Mouse (Mus musculus) heart, embryonic 10.5 days (tissue): ENCODE results near the gene Tnnc2. TPM values are rescaled to one million over a fixed set of nuclear protein-coding genes. Genes with fewer than 3 reads are reported as not detected.

Experiments used
- DNase-seq: peaks from one replicate; pipeline ENCODE4 v3.0.0-alpha.2; 2017; ENCODE audit warnings: low spot score
- H3K27ac ChIP-seq: fragments of 300-500 bp; sonication (generic); 2 replicates; pipeline ENCODE4 v1.5.1; 2016; ENCODE audit warnings: mild to moderate bottlenecking
- H3K27me3 ChIP-seq: fragments of 300-500 bp; sonication (generic); 2 replicates; pipeline ENCODE4 v1.6.1; 2016; ENCODE audit warnings: mild to moderate bottlenecking; ENCODE audit not compliant: poor library complexity, insufficient read depth, severe bottlenecking
- H3K36me3 ChIP-seq: fragments of 300-500 bp; sonication (generic); 2 replicates; pipeline ENCODE4 v1.6.1; 2016; ENCODE audit warnings: mild to moderate bottlenecking, moderate library complexity
- H3K4me1 ChIP-seq: fragments of 300-500 bp; sonication (generic); 2 replicates; pipeline ENCODE4 v1.6.1; 2016; ENCODE audit warnings: mild to moderate bottlenecking
- H3K4me3 ChIP-seq: fragments of 300-500 bp; sonication (generic); 2 replicates; pipeline ENCODE4 v1.5.1; 2016; ENCODE audit warnings: mild to moderate bottlenecking, moderate library complexity
- H3K9me3 ChIP-seq: fragments of 300-500 bp; sonication (generic); 2 replicates; pipeline ENCODE4 v1.6.1; 2016; ENCODE audit warnings: mild to moderate bottlenecking, moderate library complexity
- WGBS: fragments of 180-500 bp; shearing (Covaris S2); methylation state at CpG from one replicate; pipeline ENCODE4 v1.1.7; 2016; 5-methylcytosine and 5-hydroxymethylcytosine counted together
- polyA plus RNA-seq: library from polyadenylated mRNA; unstranded; fragments of >200 nt; fragmentation: Nextera tagmentation; extraction: Ambion mirVana; gene quantifications from 2 replicates; pipeline ENCODE4 v1.2.1, GENCODE M21; 2016

Gene Tnnc2
- polyA plus RNA-seq, 1 experiment from 2014 or later: 0.67 TPM

DNA sequence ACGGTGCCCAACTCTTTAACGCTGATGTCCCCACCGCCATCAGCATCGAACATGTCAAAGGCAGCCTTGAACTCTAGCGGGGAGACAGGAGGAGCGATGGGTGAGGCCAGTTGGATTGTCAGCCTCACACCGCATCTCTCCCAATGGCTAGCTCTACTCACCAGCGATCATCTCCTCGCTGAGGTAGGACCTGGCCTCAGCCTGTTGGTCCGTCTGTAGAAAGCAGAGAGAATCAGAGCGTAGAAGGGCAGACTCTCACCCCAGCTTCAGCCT is 1.8 kb downstream of the Tnnc2 start:
- WGBS: 90% methylated on average over 11 of the region's 11 CpGs
- peaks cover 22% of the 10 kb centered on the region for H3K27me3 ChIP-seq
- H3K36me3 ChIP-seq: peaks cover 4% of the 10 kb centered on the region
- H3K4me1 ChIP-seq: no peaks in the 10 kb centered on the region; the same call in 1 of the 2 replicates
- H3K27ac ChIP-seq: no peak overlapping the region
- no peak overlapping the region for H3K4me3 ChIP-seq
- no peaks in the 10 kb centered on the region for H3K9me3 ChIP-seq
- no peak for DNase-seq

DNA sequence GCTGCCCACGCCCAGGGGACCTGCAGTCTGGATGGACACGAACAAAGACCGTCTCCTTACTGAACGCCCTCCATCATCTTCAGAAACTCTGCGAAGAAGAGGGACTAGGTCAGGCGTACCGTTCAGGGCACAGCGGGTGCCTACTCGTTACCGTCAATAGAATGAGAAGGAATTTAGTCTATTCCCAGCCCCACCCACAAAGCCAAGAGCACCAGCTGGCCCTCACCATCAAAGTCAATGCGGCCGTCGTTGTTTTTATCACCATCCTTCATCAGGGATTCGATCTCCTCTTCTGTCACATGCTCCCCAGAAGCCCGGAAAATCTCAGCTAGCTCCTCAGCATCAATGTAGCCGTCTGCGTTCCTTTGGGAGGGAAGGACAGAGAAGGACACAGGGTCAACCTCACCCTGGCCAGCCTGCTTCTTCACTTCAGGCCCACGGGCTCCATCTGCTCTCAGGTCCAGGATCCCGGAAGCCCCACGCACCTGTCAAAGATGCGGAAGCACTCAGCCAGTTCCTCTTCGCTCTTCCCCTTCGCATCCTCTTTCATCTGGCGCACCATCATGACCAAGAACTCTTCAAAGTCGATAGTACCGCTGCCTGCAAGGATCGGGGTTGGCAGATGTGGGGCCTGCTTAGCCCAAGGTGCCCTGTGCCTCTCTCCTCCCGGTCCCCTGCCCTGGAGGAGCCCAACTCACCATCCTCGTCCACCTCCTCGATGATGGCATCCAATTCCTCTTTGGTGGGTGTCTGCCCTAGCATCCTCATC is 2.3 kb downstream of the Tnnc2 start:
- 74% methylated on average over 30 of the region's 30 CpGs for WGBS
- peak; percentile 70 for DNase-seq
- Histone ChIP-seq H3K36me3 (peaks cover 9% of the 10 kb centered on the region), H3K4me3 (no peak overlapping the region), H3K4me1 (no peaks in the 10 kb centered on the region; the same call in 1 of the 2 replicates), H3K27ac (no peak overlapping the region), H3K9me3 (no peaks in the 10 kb centered on the region), H3K27me3 (peaks cover 22% of the 10 kb centered on the region)

GRCm38 (mm10) chr2:164776801-164777200 is 3.0 kb downstream of the Tnnc2 start:
- no peak overlapping the region for H3K4me3 ChIP-seq
- no peak overlapping the region for H3K27ac ChIP-seq
- H3K36me3 ChIP-seq: peaks cover 15% of the 10 kb centered on the region
- peak; percentile 74 for DNase-seq
- peaks cover 6% of the 10 kb centered on the region for H3K4me1 ChIP-seq
- H3K27me3 ChIP-seq: peaks cover 22% of the 10 kb centered on the region
- 50% methylated on average over 17 of the region's 17 CpGs for WGBS
- H3K9me3 ChIP-seq: no peaks in the 10 kb centered on the region

- DNase-seq: no peak
- 81% methylated on average over 6 of the region's 6 CpGs for WGBS
- H3K27me3 ChIP-seq: peaks cover 22% of the 10 kb centered on the region
- no peaks in the 10 kb centered on the region for H3K9me3 ChIP-seq
- H3K27ac ChIP-seq: no peak overlapping the region
- peaks cover 22% of the 10 kb centered on the region for H3K36me3 ChIP-seq
- H3K4me1 ChIP-seq: peaks cover 13% of the 10 kb centered on the region
- H3K4me3 ChIP-seq: no peak overlapping the region
Observed at GRCm38 (mm10) chr2:164776130-164776529, 3.6 kb downstream of the Tnnc2 start.

DNA sequence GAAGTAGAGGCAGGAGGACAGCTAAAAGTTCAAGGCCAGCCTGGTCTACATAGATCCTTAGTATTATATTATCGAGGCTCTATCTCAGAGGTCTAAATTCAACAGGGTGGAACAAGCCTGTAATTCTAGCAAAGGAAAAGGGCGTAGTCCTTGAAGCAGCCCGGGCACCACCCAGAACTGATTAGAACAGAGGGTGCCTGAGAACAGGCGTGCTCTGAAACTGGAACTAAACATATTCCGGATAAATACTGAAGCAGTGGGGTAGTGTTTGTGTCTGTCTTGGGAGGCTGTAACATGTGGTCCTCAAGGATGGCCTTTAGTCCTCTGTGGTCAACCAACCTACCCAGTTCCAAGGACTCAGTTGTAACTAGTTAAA is 5.8 kb downstream of the Tnnc2 start:
- Histone ChIP-seq H3K4me1 (peaks cover 21% of the 10 kb centered on the region), H3K9me3 (no peaks in the 10 kb centered on the region), H3K27me3 (peaks cover 22% of the 10 kb centered on the region), H3K36me3 (peaks cover 25% of the 10 kb centered on the region), H3K27ac (no peak overlapping the region), H3K4me3 (no peak overlapping the region)
- WGBS: 69% methylated on average over 5 of the region's 5 CpGs
- DNase-seq: no peak

- H3K4me3 ChIP-seq: no peak overlapping the region
- H3K9me3 ChIP-seq: no peaks in the 10 kb centered on the region
- no peak for DNase-seq
- H3K27me3 ChIP-seq: peaks cover 21% of the 10 kb centered on the region
- H3K36me3 ChIP-seq: peaks cover 25% of the 10 kb centered on the region
- peaks cover 21% of the 10 kb centered on the region for H3K4me1 ChIP-seq
- H3K27ac ChIP-seq: no peak overlapping the region
- WGBS: 76% methylated on average over 14 of the region's 14 CpGs
Observed at GRCm38 (mm10) chr2:164773229-164773988, 6.4 kb downstream of the Tnnc2 start.

DNA sequence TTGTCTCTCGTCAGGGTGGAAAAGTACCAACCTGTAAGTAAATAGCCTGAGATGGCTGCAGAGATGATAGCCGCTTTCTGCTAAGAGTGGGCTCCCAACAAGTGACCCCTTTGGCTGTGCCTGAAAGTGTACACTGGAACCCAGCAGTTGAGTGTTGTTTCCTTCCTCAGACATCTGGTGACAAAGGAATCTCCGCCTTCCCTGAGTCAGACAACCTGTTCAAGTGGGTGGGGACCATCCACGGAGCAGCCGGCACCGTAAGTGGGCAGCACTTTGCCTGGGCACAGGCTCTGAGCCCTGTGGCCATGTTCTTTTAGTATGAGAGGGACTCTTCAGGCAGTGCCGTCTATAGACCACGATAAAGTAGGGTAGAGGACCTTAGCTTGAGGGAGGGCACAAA is 8.6 kb downstream of the Tnnc2 start:
- Histone ChIP-seq H3K4me1 (peaks cover 21% of the 10 kb centered on the region), H3K27me3 (no peaks in the 10 kb centered on the region), H3K9me3 (no peaks in the 10 kb centered on the region), H3K4me3 (peak overlapping the region; percentile 89), H3K27ac (peak overlapping the region; percentile 97), H3K36me3 (peaks cover 47% of the 10 kb centered on the region)
- DNase-seq: no peak
- WGBS: 77% methylated on average over 8 of the region's 8 CpGs

DNA sequence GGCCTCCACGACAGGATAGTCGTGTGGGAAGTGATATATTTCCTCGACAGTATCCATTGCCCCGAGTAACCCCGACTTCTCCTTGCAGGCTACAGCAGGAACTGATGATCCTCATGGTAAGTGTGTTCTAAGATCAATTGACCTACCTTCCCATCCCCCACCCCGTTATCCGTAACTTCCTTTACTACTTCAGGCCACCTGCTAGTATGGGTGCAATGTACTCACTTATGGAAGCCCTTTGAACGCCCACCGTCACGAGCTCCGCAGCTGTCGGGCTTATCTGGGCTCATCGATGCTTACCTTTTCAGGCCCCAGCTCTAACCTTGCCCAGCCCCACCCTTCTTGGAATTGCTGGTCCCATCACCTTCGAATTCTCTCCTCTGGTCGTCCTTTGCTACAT is 9.5 kb downstream of the Tnnc2 start:
- Histone ChIP-seq H3K27me3 (no peaks in the 10 kb centered on the region), H3K27ac (peak overlapping the region; percentile 97), H3K9me3 (no peaks in the 10 kb centered on the region), H3K4me1 (peaks cover 21% of the 10 kb centered on the region), H3K36me3 (peaks cover 55% of the 10 kb centered on the region), H3K4me3 (peak overlapping the region; percentile 89)
- DNase-seq: no peak
- 4% methylated on average over 15 of the region's 15 CpGs for WGBS

DNA sequence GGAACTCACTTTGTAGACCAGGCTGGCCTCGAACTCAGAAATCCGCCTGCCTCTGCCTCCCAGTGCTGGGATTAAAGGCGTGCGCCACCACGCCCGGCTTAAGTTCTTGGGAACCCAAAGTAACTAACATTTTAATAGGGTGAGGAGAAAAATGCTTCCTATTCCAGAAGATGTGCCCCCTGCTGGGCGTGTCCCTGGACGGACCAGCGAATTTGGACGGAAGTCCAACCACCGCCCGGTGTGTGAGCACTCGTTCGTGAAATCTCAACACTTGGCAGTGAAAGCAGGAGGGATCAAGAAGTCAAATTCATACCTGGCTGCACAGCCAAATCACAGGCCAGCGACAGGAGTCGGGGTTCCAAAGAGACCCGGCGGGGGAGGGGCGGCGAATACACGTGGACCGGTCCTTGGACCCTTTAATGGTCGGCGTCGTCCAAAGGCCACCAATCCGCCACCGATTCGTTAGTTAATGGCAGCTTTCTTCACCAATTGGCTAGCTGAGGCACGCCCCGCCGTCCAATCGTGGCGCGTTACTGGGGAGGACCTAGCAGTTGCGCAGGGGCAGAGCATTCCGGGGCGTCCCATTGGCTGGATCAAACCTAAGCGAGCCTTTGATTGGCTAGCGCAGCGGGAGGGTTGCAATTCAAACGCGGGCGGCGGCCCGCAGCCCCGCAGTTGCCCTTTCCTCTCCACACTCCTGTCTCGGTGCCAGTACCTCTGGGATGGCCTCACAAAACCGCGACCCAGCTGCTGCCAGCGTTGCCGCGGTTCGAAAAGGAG is 10.3 kb downstream of the Tnnc2 start, which contains the start of gene Ube2c:
Gene Ube2c (plus strand): TSS at position 641 of the 780 bp plus-strand sequence.
- Histone ChIP-seq H3K9me3 (no peaks in the 10 kb centered on the region), H3K27ac (peak within 1 kb of the TSS; percentile 97), H3K27me3 (no peaks in the 10 kb centered on the region), H3K36me3 (peaks cover 62% of the 10 kb centered on the region), H3K4me1 (peaks cover 21% of the 10 kb centered on the region), H3K4me3 (peak within 1 kb of the TSS; percentile 89)
- peak; percentile 100 for DNase-seq
- WGBS: 2% methylated on average over 53 of the region's 53 CpGs

GRCm38 (mm10) chr2:164767812-164768540 is 11.8 kb downstream of the Tnnc2 start:
- peaks cover 23% of the 10 kb centered on the region for H3K4me1 ChIP-seq
- no peak overlapping the region for H3K4me3 ChIP-seq
- H3K27ac ChIP-seq: no peak overlapping the region
- H3K9me3 ChIP-seq: no peaks in the 10 kb centered on the region
- no peak for DNase-seq
- H3K27me3 ChIP-seq: no peaks in the 10 kb centered on the region
- 94% methylated on average over 15 of the region's 15 CpGs for WGBS
- peaks cover 68% of the 10 kb centered on the region for H3K36me3 ChIP-seq

DNA sequence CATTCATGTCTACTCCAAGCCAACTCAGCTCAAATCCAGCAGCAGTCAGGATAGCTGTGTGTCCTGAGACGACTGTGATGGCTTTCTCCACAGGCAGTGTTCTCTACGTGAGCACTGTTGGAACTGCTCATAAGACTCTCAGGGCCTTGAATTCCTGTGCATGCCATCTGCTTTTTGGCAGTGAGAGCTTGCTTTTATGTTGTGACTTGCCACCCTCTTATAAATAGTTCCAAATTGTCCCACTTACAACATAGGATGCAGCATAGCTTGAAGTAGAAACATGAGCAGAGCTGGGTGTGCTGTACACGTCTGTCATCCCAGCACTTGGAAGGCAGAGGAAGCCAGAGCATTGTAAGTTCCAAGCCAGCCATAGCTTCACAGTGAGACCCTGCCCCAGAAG is 13.9 kb downstream of the Tnnc2 start:
- H3K4me1 ChIP-seq: peaks cover 16% of the 10 kb centered on the region
- H3K9me3 ChIP-seq: no peaks in the 10 kb centered on the region
- 66% methylated on average over 3 of the region's 3 CpGs for WGBS
- H3K4me3 ChIP-seq: no peak overlapping the region
- no peaks in the 10 kb centered on the region for H3K27me3 ChIP-seq
- peaks cover 69% of the 10 kb centered on the region for H3K36me3 ChIP-seq
- H3K27ac ChIP-seq: no peak overlapping the region
- no peak for DNase-seq

- no peak overlapping the region for H3K27ac ChIP-seq
- no peak overlapping the region for H3K4me3 ChIP-seq
- 88% methylated on average over 7 of the region's 7 CpGs for WGBS
- no peaks in the 10 kb centered on the region for H3K9me3 ChIP-seq
- peaks cover 94% of the 10 kb centered on the region for H3K36me3 ChIP-seq
- peaks cover 11% of the 10 kb centered on the region; the same call in 1 of the 2 replicates for H3K4me1 ChIP-seq
- H3K27me3 ChIP-seq: no peaks in the 10 kb centered on the region
- DNase-seq: no peak
Observed at GRCm38 (mm10) chr2:164762593-164762992, 17.2 kb downstream of the Tnnc2 start.
